ENCODE assay signal across 11 mouse cellular contexts in the genomic region with DNA sequence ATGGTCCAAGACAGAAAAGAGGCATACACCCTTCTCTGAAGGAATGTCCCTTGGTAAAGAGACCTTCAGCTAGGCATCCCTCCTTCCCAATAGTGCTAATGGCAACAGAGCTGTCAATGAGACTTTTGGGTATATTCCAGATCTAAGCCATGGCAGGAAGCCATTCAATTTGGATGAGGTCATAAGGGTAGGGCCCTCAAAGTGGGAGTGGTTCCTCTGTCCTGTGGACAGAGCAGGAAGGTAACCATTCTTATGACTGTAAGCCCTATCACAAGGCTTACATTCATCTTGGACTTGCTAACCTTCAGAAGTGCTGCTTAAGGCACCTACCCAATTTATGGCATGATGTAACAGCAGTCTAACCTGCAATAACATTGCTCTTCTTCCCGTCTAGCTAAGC. TPM values are rescaled to one million over a fixed set of nuclear protein-coding genes. Genes with fewer than 3 reads are reported as not detected.
DNase-seq lines count a peak whose midpoint lies in the region; ATAC-seq lines count a peak whose summit lies in the region.
"Had no signal": no experiment of that assay in that cellular context is flagged by ENCODE, and none has a peak within 500 bp of the region (broad histone marks: within the 10 kb centered on the region; RNA-seq: fewer than 3 reads in every experiment).

No protein-coding gene starts in this region.

- peak overlapping the region; percentile 58; the same call in 1 of the 2 replicates for H3K27ac ChIP-seq in kidney, embryonic 16.5 days (ENCODE audit: low read length)
- no peak overlapping the region for H3K27ac ChIP-seq in intestine, embryonic 15.5 days
- H3K27ac ChIP-seq: limb, embryonic 10.5 days had no signal

- no peak overlapping the region for H3K9ac ChIP-seq in kidney, embryonic 16.5 days (replicated peaks; ENCODE audit: low read length)
- no peak overlapping the region for H3K9ac ChIP-seq in intestine, embryonic 15.5 days

- H3K4me2 ChIP-seq in kidney, embryonic 16.5 days (replicated peaks; ENCODE audit: low read depth, low read length): no peak overlapping the region
- no peak overlapping the region for H3K4me2 ChIP-seq in intestine, embryonic 15.5 days (replicated peaks)

- no peaks in the 10 kb centered on the region for H3K27me3 ChIP-seq in kidney, embryonic 16.5 days (ENCODE audit: insufficient read depth, low read length)
- no peaks in the 10 kb centered on the region for H3K27me3 ChIP-seq in intestine, embryonic 15.5 days (replicated peaks)

- no peak for ATAC-seq in kidney, embryonic 16.5 days (ENCODE audit: low FRiP score, low TSS enrichment)
- ATAC-seq in erythroid progenitor cell, adult 5-6 weeks (replicated peaks; ENCODE audit: low FRiP score, poor library complexity, severe bottlenecking): 0 out of 2 replicates have a peak, but pooled peaks have one; percentile 20
- ATAC-seq in intestine, embryonic 15.5 days: 0 out of 2 replicates have a peak, but pooled peaks have one; percentile 37
- ATAC-seq in CD4-positive, CD25-positive, alpha-beta regulatory T cell, adult 4 months: no peak
- no peak for ATAC-seq in erythroblast, adult 5-6 weeks (replicated peaks; ENCODE audit: low FRiP score, poor library complexity, severe bottlenecking)

- no peak for DNase-seq in kidney, adult 8-10 months
- DNase-seq in lung, postnatal 25 days (ENCODE audit: low spot score): peak; percentile 88
- DNase-seq in urinary bladder, postnatal 4 days (ENCODE audit: low spot score in 2 of 2): no peak
- DNase-seq: kidney, adult 11 months had no signal

- H3K4me3 ChIP-seq in kidney, embryonic 16.5 days (ENCODE audit: low read length): no peak overlapping the region
- no peak overlapping the region for H3K4me3 ChIP-seq in intestine, embryonic 15.5 days (replicated peaks)
- H3K4me3 ChIP-seq: limb, embryonic 10.5 days had no signal

- H3K4me1 ChIP-seq in kidney, embryonic 16.5 days (ENCODE audit: insufficient read depth, low read length): no peaks in the 10 kb centered on the region
- no peaks in the 10 kb centered on the region for H3K4me1 ChIP-seq in intestine, embryonic 15.5 days (replicated peaks)
- H3K4me1 ChIP-seq: limb, embryonic 10.5 days had no signal

- WGBS in kidney, embryonic 16.5 days: 75% methylated on average over 1 of the region's 1 CpGs
- 60% methylated on average over 1 of the region's 1 CpGs for WGBS in intestine, embryonic 15.5 days

- H3K9me3 ChIP-seq in kidney, embryonic 16.5 days (ENCODE audit: low read length): no peaks in the 10 kb centered on the region
- no peaks in the 10 kb centered on the region for H3K9me3 ChIP-seq in intestine, embryonic 15.5 days
- H3K9me3 ChIP-seq: limb, embryonic 10.5 days had no signal

- H3K36me3 ChIP-seq in kidney, embryonic 16.5 days (ENCODE audit: insufficient read depth, low read length): peaks cover 85% of the 10 kb centered on the region
- peaks cover 52% of the 10 kb centered on the region; the same call in 1 of the 2 replicates for H3K36me3 ChIP-seq in intestine, embryonic 15.5 days

RNA-seq across cellular contexts. Expression of a gene that starts 19.4 kb away (rescaled TPM):
- 22.4 and 24.4 TPM in 2 replicates for polyA plus RNA-seq in kidney, embryonic 16.5 days (2015; fragmentation: Nextera tagmentation; extraction: Ambion mirVana)
- not detected in 2 replicates for total RNA-seq in erythroid progenitor cell, adult 5-6 weeks (2015; ENCODE audit: low replicate concordance)
- total RNA-seq in erythroid progenitor cell, adult 5-6 weeks (2017; ENCODE audit: low replicate concordance): not detected in 2 replicates
- 0.08 and 0.14 TPM in 2 replicates for polyA plus RNA-seq in intestine, embryonic 15.5 days (2015; fragmentation: Nextera tagmentation; extraction: Ambion mirVana)
- polyA plus RNA-seq in CD4-positive, CD25-positive, alpha-beta regulatory T cell, adult 4 months (2017; shearing (Covaris generic)): not detected
- total RNA-seq in erythroblast, adult 5-6 weeks (2015; ENCODE audit: low replicate concordance): not detected in 2 replicates
- not detected in 2 replicates for total RNA-seq in erythroblast, adult 5-6 weeks (2017; ENCODE audit: low replicate concordance)
- total RNA-seq: monocyte, adult 5-6 weeks had no signal
- polyA plus RNA-seq: limb, embryonic 10.5 days had no signal

RNA-seq across cellular contexts. Expression of a gene that starts 19.8 kb away (rescaled TPM):
- 494 and 555 TPM in 2 replicates for polyA plus RNA-seq in kidney, embryonic 16.5 days (2015; fragmentation: Nextera tagmentation; extraction: Ambion mirVana)
- 250 and 267 TPM in 2 replicates for total RNA-seq in erythroid progenitor cell, adult 5-6 weeks (2015; ENCODE audit: low replicate concordance)
- 172 and 193 TPM in 2 replicates for total RNA-seq in erythroid progenitor cell, adult 5-6 weeks (2017; ENCODE audit: low replicate concordance)
- 627 and 712 TPM in 2 replicates for polyA plus RNA-seq in intestine, embryonic 15.5 days (2015; fragmentation: Nextera tagmentation; extraction: Ambion mirVana)
- 100 to 1,000 TPM; 152 to 163 TPM for polyA plus RNA-seq in CD4-positive, CD25-positive, alpha-beta regulatory T cell, adult 4 months (2017; shearing (Covaris generic))
- total RNA-seq in erythroblast, adult 5-6 weeks (2015; ENCODE audit: low replicate concordance): 270 and 329 TPM in 2 replicates
- total RNA-seq in erythroblast, adult 5-6 weeks (2017; ENCODE audit: low replicate concordance): 221 and 268 TPM in 2 replicates

RNA-seq across cellular contexts. Expression of a gene that starts 41.9 kb away (rescaled TPM):
- 35.8 and 36.0 TPM in 2 replicates for polyA plus RNA-seq in kidney, embryonic 16.5 days (2015; fragmentation: Nextera tagmentation; extraction: Ambion mirVana)
- 0.42 TPM in 1 of 2 replicates, not detected in the other for total RNA-seq in erythroid progenitor cell, adult 5-6 weeks (2015; ENCODE audit: low replicate concordance)
- 1.8 and 5.6 TPM in 2 replicates for total RNA-seq in erythroid progenitor cell, adult 5-6 weeks (2017; ENCODE audit: low replicate concordance)
- polyA plus RNA-seq in intestine, embryonic 15.5 days (2015; fragmentation: Nextera tagmentation; extraction: Ambion mirVana): 27.3 and 28.5 TPM in 2 replicates
- 1 to 10 TPM; 1.1 to 1.2 TPM for polyA plus RNA-seq in CD4-positive, CD25-positive, alpha-beta regulatory T cell, adult 4 months (2017; shearing (Covaris generic))
- total RNA-seq in erythroblast, adult 5-6 weeks (2015; ENCODE audit: low replicate concordance): 1.5 and 4.2 TPM in 2 replicates
- total RNA-seq in erythroblast, adult 5-6 weeks (2017; ENCODE audit: low replicate concordance): 1.8 and 2.9 TPM in 2 replicates

RNA-seq across cellular contexts. Expression of a gene that starts 42.1 kb away (rescaled TPM):
- polyA plus RNA-seq in kidney, embryonic 16.5 days (2015; fragmentation: Nextera tagmentation; extraction: Ambion mirVana): 31.1 and 33.7 TPM in 2 replicates
- total RNA-seq in erythroid progenitor cell, adult 5-6 weeks (2015; ENCODE audit: low replicate concordance): 1.4 and 2.1 TPM in 2 replicates
- total RNA-seq in erythroid progenitor cell, adult 5-6 weeks (2017; ENCODE audit: low replicate concordance): 2.5 and 2.6 TPM in 2 replicates
- polyA plus RNA-seq in intestine, embryonic 15.5 days (2015; fragmentation: Nextera tagmentation; extraction: Ambion mirVana): 28.1 and 30.9 TPM in 2 replicates
- 1 to 10 TPM; 6.2 to 9.6 TPM for polyA plus RNA-seq in CD4-positive, CD25-positive, alpha-beta regulatory T cell, adult 4 months (2017; shearing (Covaris generic))
- 0.84 and 0.96 TPM in 2 replicates for total RNA-seq in erythroblast, adult 5-6 weeks (2015; ENCODE audit: low replicate concordance)
- total RNA-seq in erythroblast, adult 5-6 weeks (2017; ENCODE audit: low replicate concordance): 1.3 and 1.4 TPM in 2 replicates

RNA-seq across cellular contexts. Expression of a gene that starts 45.7 kb away (rescaled TPM):
- polyA plus RNA-seq in kidney, embryonic 16.5 days (2015; fragmentation: Nextera tagmentation; extraction: Ambion mirVana): 88.6 and 93.5 TPM in 2 replicates
- total RNA-seq in erythroid progenitor cell, adult 5-6 weeks (2015; ENCODE audit: low replicate concordance): 59.5 and 78.9 TPM in 2 replicates
- 19.3 and 43.4 TPM in 2 replicates for total RNA-seq in erythroid progenitor cell, adult 5-6 weeks (2017; ENCODE audit: low replicate concordance)
- polyA plus RNA-seq in intestine, embryonic 15.5 days (2015; fragmentation: Nextera tagmentation; extraction: Ambion mirVana): 88.1 and 102 TPM in 2 replicates
- 10 to 100 TPM; 30.4 to 45.3 TPM for polyA plus RNA-seq in CD4-positive, CD25-positive, alpha-beta regulatory T cell, adult 4 months (2017; shearing (Covaris generic))
- total RNA-seq in erythroblast, adult 5-6 weeks (2015; ENCODE audit: low replicate concordance): 12.1 and 21.7 TPM in 2 replicates
- 32.9 and 35.6 TPM in 2 replicates for total RNA-seq in erythroblast, adult 5-6 weeks (2017; ENCODE audit: low replicate concordance)

Comparison
In these comparisons a context has a peak if more than half of its experiments do, and no peak if none do; other contexts are left out.
1. ATAC-seq: peak in erythroid progenitor cell, adult 5-6 weeks (single experiment) and intestine, embryonic 15.5 days (single experiment); none in kidney, embryonic 16.5 days (single experiment), CD4-positive, CD25-positive, alpha-beta regulatory T cell, adult 4 months (single experiment) and erythroblast, adult 5-6 weeks (single experiment).
2. RNA of a gene that starts 19.4 kb away (polyA plus RNA-seq): 22.4 to 24.4 TPM in kidney, embryonic 16.5 days; 0.08 to 0.14 TPM in intestine, embryonic 15.5 days and not detected in CD4-positive, CD25-positive, alpha-beta regulatory T cell, adult 4 months; every median in the first group is over 10 times any median in the second.
3. RNA of a gene that starts 41.9 kb away (polyA plus RNA-seq): 35.8 to 36.0 TPM in kidney, embryonic 16.5 days and 27.3 to 28.5 TPM in intestine, embryonic 15.5 days; 1.1 to 1.2 TPM in CD4-positive, CD25-positive, alpha-beta regulatory T cell, adult 4 months; every median in the first group is over 10 times any median in the second.